Mouse (Mus musculus): ENCODE measurements at regions not wholly inside any gene's neighbourhood (a gene's known extent, or its start where the extent isn't known, plus 50 kb on each side); places are given as distances from the start of the nearest gene placed in this dataset.

- Histone ChIP-seq H3K4me3 (ENCODE audit: low read depth, low read length) (no peak overlapping the region), H3K9me3 (ENCODE audit: low read length) (no peaks in the 10 kb centered on the region), H3K27me3 (ENCODE audit: insufficient read depth, low read length) (no peaks in the 10 kb centered on the region), H3K9ac (no peak overlapping the region), H3K4me1 (ENCODE audit: insufficient read depth) (no peaks in the 10 kb centered on the region), H3K36me3 (ENCODE audit: insufficient read depth) (no peaks in the 10 kb centered on the region), H3K4me2 (ENCODE audit: low read depth) (no peak overlapping the region), H3K27ac (ENCODE audit: low read depth, low read length) (no peak overlapping the region)
- TF ChIP-seq CTCF (IDR thresholded peaks at IDR 0.05; ENCODE audit: low read depth) = no peak
- ATAC-seq = no peak
- WGBS = 92% methylated on average over 1 of the region's 1 CpGs
- DNase-seq = no peak
These were observed 1342.2 kb upstream of the A1bg start for GRCm38 (mm10) chr15:62264966-62265365.

- Histone ChIP-seq H3K9ac (no peak overlapping the region), H3K36me3 (ENCODE audit: insufficient read depth) (no peaks in the 10 kb centered on the region), H3K27me3 (ENCODE audit: insufficient read depth, low read length) (no peaks in the 10 kb centered on the region), H3K4me1 (ENCODE audit: insufficient read depth) (no peaks in the 10 kb centered on the region), H3K27ac (ENCODE audit: low read depth, low read length) (no peak overlapping the region), H3K4me2 (ENCODE audit: low read depth) (no peak overlapping the region), H3K9me3 (ENCODE audit: low read length) (no peaks in the 10 kb centered on the region), H3K4me3 (ENCODE audit: low read depth, low read length) (no peak overlapping the region)
- no peak for ATAC-seq
- no peak for TF ChIP-seq CTCF (IDR thresholded peaks at IDR 0.05; ENCODE audit: low read depth)
- DNase-seq = no peak
- WGBS = 96% methylated on average over 1 of the region's 1 CpGs
These were observed 1341.4 kb upstream of the A1bg start for GRCm38 (mm10) chr15:62264183-62264582.

- H3K4me1 ChIP-seq (ENCODE audit: insufficient read depth) = no peaks in the 10 kb centered on the region
- H3K4me3 ChIP-seq (ENCODE audit: low read depth, low read length) = no peak overlapping the region
- H3K9me3 ChIP-seq (ENCODE audit: low read length) = no peaks in the 10 kb centered on the region
- no peak overlapping the region for H3K4me2 ChIP-seq (ENCODE audit: low read depth)
- H3K9ac ChIP-seq = no peak overlapping the region
- H3K27me3 ChIP-seq (ENCODE audit: insufficient read depth, low read length) = no peaks in the 10 kb centered on the region
- TF ChIP-seq CTCF (IDR thresholded peaks at IDR 0.05; ENCODE audit: low read depth) = no peak
- ATAC-seq (no peak), DNase-seq (no peak)
- H3K27ac ChIP-seq (ENCODE audit: low read depth, low read length) = no peak overlapping the region
- 93% methylated on average over 5 of the region's 5 CpGs for WGBS
- H3K36me3 ChIP-seq (ENCODE audit: insufficient read depth) = no peaks in the 10 kb centered on the region
These were observed 1339.7 kb upstream of the A1bg start for GRCm38 (mm10) chr15:62262487-62262886.

- DNase-seq = no peak
- no peaks in the 10 kb centered on the region for H3K9me3 ChIP-seq (ENCODE audit: low read length)
- no peak overlapping the region for H3K9ac ChIP-seq
- no peaks in the 10 kb centered on the region for H3K27me3 ChIP-seq (ENCODE audit: insufficient read depth, low read length)
- no peak overlapping the region for H3K27ac ChIP-seq (ENCODE audit: low read depth, low read length)
- no peak for ATAC-seq
- no peak overlapping the region for H3K4me2 ChIP-seq (ENCODE audit: low read depth)
- no peaks in the 10 kb centered on the region for H3K4me1 ChIP-seq (ENCODE audit: insufficient read depth)
- no peak overlapping the region for H3K4me3 ChIP-seq (ENCODE audit: low read depth, low read length)
- no peak for TF ChIP-seq CTCF (IDR thresholded peaks at IDR 0.05; ENCODE audit: low read depth)
- H3K36me3 ChIP-seq (ENCODE audit: insufficient read depth) = no peaks in the 10 kb centered on the region
- WGBS = 83% methylated on average over 2 of the region's 2 CpGs
These were observed 1338.7 kb upstream of the A1bg start for GRCm38 (mm10) chr15:62261520-62261919.

- no peaks in the 10 kb centered on the region for H3K27me3 ChIP-seq (ENCODE audit: insufficient read depth, low read length)
- TF ChIP-seq CTCF (IDR thresholded peaks at IDR 0.05; ENCODE audit: low read depth) = no peak
- H3K4me2 ChIP-seq (ENCODE audit: low read depth) = no peak overlapping the region
- H3K4me3 ChIP-seq (ENCODE audit: low read depth, low read length) = no peak overlapping the region
- H3K36me3 ChIP-seq (ENCODE audit: insufficient read depth) = no peaks in the 10 kb centered on the region
- H3K9ac ChIP-seq = no peak overlapping the region
- WGBS = 84% methylated on average over 5 of the region's 5 CpGs
- H3K27ac ChIP-seq (ENCODE audit: low read depth, low read length) = no peak overlapping the region
- H3K9me3 ChIP-seq (ENCODE audit: low read length) = no peaks in the 10 kb centered on the region
- no peaks in the 10 kb centered on the region for H3K4me1 ChIP-seq (ENCODE audit: insufficient read depth)
- no peak for DNase-seq
- no peak for ATAC-seq
These were observed 1335.8 kb upstream of the A1bg start for GRCm38 (mm10) chr15:62258611-62259010.

GRCm38 (mm10) chr15:62257955-62258354, 1335.1 kb upstream of the A1bg start:
- DNase-seq (peak; percentile 17), ATAC-seq (peak; percentile 85)
- Histone ChIP-seq H3K4me1 (ENCODE audit: insufficient read depth) (no peaks in the 10 kb centered on the region), H3K9me3 (ENCODE audit: low read length) (no peaks in the 10 kb centered on the region), H3K9ac (no peak overlapping the region), H3K36me3 (ENCODE audit: insufficient read depth) (no peaks in the 10 kb centered on the region), H3K27ac (ENCODE audit: low read depth, low read length) (no peak overlapping the region), H3K27me3 (ENCODE audit: insufficient read depth, low read length) (no peaks in the 10 kb centered on the region), H3K4me3 (ENCODE audit: low read depth, low read length) (no peak overlapping the region), H3K4me2 (ENCODE audit: low read depth) (no peak overlapping the region)
- TF ChIP-seq CTCF (IDR thresholded peaks at IDR 0.05; ENCODE audit: low read depth) = no peak
- 15% methylated on average over 3 of the region's 3 CpGs for WGBS

GRCm38 (mm10) chr15:62257110-62257667, 1334.4 kb upstream of the A1bg start:
- no peak for TF ChIP-seq CTCF (IDR thresholded peaks at IDR 0.05; ENCODE audit: low read depth)
- no peak overlapping the region for H3K4me3 ChIP-seq (ENCODE audit: low read depth, low read length)
- H3K27me3 ChIP-seq (ENCODE audit: insufficient read depth, low read length) = no peaks in the 10 kb centered on the region
- ATAC-seq (no peak), DNase-seq (no peak)
- no peak overlapping the region for H3K4me2 ChIP-seq (ENCODE audit: low read depth)
- 79% methylated on average over 1 of the region's 1 CpGs for WGBS
- H3K9me3 ChIP-seq (ENCODE audit: low read length) = no peaks in the 10 kb centered on the region
- H3K9ac ChIP-seq = no peak overlapping the region
- H3K36me3 ChIP-seq (ENCODE audit: insufficient read depth) = no peaks in the 10 kb centered on the region
- no peak overlapping the region for H3K27ac ChIP-seq (ENCODE audit: low read depth, low read length)
- no peaks in the 10 kb centered on the region for H3K4me1 ChIP-seq (ENCODE audit: insufficient read depth)
